Mouse (Mus musculus) midbrain, embryonic 14.5 days (tissue): ENCODE measurements around the gene Rplp2. TPM values are rescaled to one million over a fixed set of nuclear protein-coding genes. Genes with fewer than 3 reads are reported as not detected.

Source experiments
- ATAC-seq: fragments of 200-750 bp; cut with Nextera tagmentation; 2 replicates; pipeline ENCODE4 v1.8.0; 2017; ENCODE audit warnings: moderate number of reproducible peaks, moderate library complexity; ENCODE audit not compliant: low FRiP score, low TSS enrichment
- DNase-seq: peaks from one replicate; pipeline ENCODE4 v3.0.0-alpha.2; 2015
- H3K27ac ChIP-seq: fragments of 300-500 bp; sonication (generic); replicated peaks from 2 replicates; pipeline ENCODE4 v1.5.1; 2014; ENCODE audit warnings: mild to moderate bottlenecking, low read depth, low read length, moderate library complexity
- H3K27me3 ChIP-seq: fragments of 300-500 bp; sonication (generic); 2 replicates; pipeline ENCODE4 v1.6.1; 2014; ENCODE audit warnings: low read length, control low read depth, mixed read lengths; ENCODE audit not compliant: control insufficient read depth, insufficient read depth
- H3K36me3 ChIP-seq: fragments of 300-500 bp; sonication (generic); 2 replicates; pipeline ENCODE4 v1.6.1; 2014; ENCODE audit warnings: low read length, control low read depth; ENCODE audit not compliant: control insufficient read depth, insufficient read depth
- H3K4me1 ChIP-seq: fragments of 300-500 bp; sonication (generic); 2 replicates; pipeline ENCODE4 v1.6.1; 2014; ENCODE audit warnings: mild to moderate bottlenecking, antibody characterized with exemption, low read length, control low read depth; ENCODE audit not compliant: control insufficient read depth, insufficient read depth
- H3K4me2 ChIP-seq: fragments of 300-500 bp; sonication (generic); 2 replicates; pipeline ENCODE4 v1.6.1; 2014; ENCODE audit warnings: mild to moderate bottlenecking, low read length, moderate library complexity
- H3K4me3 ChIP-seq: fragments of 300-500 bp; sonication (generic); replicated peaks from 2 replicates; pipeline ENCODE4 v1.5.1; 2014; ENCODE audit warnings: low read depth, low read length
- H3K9ac ChIP-seq: fragments of 300-500 bp; sonication (generic); replicated peaks from 2 replicates; pipeline ENCODE4 v1.6.1; 2014; ENCODE audit warnings: mild to moderate bottlenecking, low read length, moderate library complexity
- H3K9me3 ChIP-seq: fragments of 300-500 bp; sonication (generic); 2 replicates; pipeline ENCODE4 v1.6.1; 2016; ENCODE audit warnings: low read length, control low read depth, mixed read lengths; ENCODE audit not compliant: control insufficient read depth
- WGBS: fragments of 180-500 bp; shearing (Covaris S2); extraction: QIAGEN DNeasy Blood & Tissue Kit; methylation state at CpG from one replicate; pipeline ENCODE4 v1.1.7; 2014; 5-methylcytosine and 5-hydroxymethylcytosine counted together
- polyA plus RNA-seq: library from polyadenylated mRNA; unstranded; fragments of >200 nt; fragmentation: Nextera tagmentation; extraction: Ambion mirVana; gene quantifications from 2 replicates; pipeline ENCODE4 v1.2.1, GENCODE M21; 2014

The Rplp2 gene
- polyA plus RNA-seq, 1 experiment from 2014 or later: 772 TPM

DNA sequence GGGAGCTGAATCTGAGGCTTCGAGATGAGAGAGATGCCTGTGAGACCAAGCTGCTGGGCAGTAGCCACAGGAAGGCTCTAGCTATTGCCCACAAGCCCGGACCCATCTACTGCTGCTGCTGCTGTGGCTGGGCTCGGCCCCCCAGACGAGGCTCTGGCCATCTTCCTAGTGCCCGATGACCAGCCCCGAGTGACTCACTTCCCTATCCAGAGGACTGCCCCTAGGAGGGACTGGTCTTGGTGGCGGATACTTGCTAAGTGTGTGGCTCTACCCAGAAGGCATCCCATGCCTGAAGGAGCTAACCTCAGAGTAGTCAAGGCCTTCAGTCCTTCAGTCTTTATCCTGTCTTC lies 18.9 kb downstream of the Rplp2 start:
- peaks cover 62% of the 10 kb centered on the region for H3K27me3 ChIP-seq
- no peak overlapping the region for H3K9ac ChIP-seq
- ATAC-seq (no peak), DNase-seq (no peak)
- no peak overlapping the region for H3K4me3 ChIP-seq
- WGBS: 74% methylated on average over 7 of the region's 7 CpGs
- no peaks in the 10 kb centered on the region for H3K9me3 ChIP-seq
- H3K36me3 ChIP-seq: peaks cover 13% of the 10 kb centered on the region
- H3K4me2 ChIP-seq: no peak overlapping the region
- peaks cover 31% of the 10 kb centered on the region for H3K4me1 ChIP-seq
- H3K27ac ChIP-seq: no peak overlapping the region

DNA sequence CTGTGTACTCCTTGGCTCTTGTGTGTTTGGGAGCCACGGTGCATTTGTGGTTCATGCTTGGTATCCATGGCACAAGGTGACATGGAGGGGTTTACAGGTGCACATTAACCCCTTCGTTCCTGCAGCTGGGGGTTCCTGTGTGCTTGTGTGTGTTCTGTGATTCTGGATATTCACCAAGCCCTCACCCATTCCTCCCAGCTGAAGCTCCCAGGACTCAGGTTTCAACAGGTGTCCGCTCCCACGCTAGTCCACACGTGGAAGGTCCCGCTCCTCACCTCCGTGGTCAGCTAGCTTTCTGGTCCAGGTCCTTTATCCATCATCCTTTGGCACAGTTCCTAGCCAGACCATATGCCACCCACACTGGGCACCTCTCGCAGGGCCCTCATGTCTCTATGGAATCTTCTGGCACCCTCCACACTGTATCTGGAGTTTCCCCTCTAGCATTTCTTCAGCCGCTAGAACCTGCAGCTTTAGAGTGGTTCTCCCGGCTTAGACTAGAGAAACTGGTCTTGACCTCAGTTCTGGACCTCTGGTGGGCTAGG lies 19.5 kb downstream of the Rplp2 start:
- no peak overlapping the region for H3K27ac ChIP-seq
- 67% methylated on average over 10 of the region's 10 CpGs for WGBS

DNA sequence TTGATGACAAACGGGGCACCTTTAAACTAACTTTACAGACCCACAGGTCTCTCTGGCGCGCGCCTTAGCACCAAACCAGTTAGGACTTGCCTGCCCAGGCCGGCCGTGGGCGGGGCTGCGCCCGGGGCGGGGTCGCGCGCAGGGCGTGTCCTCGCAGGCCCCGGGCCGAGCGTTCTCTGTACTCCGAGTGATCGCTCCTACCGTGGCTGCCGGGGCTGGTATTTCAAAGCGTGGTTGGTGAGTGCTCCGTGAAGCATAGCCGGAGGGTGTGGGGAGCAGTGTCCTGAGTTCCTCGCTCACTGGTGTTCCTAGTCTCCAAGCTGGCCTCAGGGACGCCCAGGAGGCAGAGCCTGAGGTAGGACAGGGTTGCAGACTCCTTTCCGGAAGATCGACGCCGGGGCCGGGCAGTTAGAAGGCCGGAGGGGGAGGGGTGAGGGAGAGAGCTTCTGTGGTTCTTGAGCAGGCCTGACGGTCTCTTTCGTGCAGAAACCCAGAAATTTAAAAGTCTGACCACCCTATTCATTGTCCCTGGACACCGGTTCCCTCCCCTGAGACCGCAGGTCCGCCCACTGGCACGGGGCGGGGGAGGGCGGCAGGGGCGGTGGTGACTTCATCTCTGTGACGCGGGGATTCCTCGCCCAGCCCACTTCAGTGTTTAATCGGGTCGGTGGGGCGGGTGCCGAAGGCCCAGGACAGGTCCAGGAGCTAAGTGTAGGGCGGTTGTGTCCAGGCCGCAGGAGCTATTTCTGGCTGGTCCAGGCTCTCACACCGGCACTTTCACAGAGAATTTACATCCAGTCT lies 20.3 kb downstream of the Rplp2 start, which contains the start of gene Cd151:
Gene Cd151 (plus strand): TSS at position 163 of the 801 bp plus-strand sequence.
- peak within 1 kb of the TSS; percentile 67 for H3K4me2 ChIP-seq
- WGBS: under 1% methylated on average over 52 of the region's 52 CpGs
- peaks cover 31% of the 10 kb centered on the region for H3K4me1 ChIP-seq
- peaks cover 48% of the 10 kb centered on the region for H3K27me3 ChIP-seq
- H3K27ac ChIP-seq: peak within 1 kb of the TSS; percentile 84
- H3K36me3 ChIP-seq: peaks cover 24% of the 10 kb centered on the region
- H3K9ac ChIP-seq: peak within 1 kb of the TSS; percentile 75
- DNase-seq: peak; percentile 81
- no peaks in the 10 kb centered on the region for H3K9me3 ChIP-seq
- ATAC-seq: peak; percentile 59
- H3K4me3 ChIP-seq: peak within 1 kb of the TSS; percentile 54

More for the DNA sequence above, 19.5 kb downstream of the Rplp2 start:
- no peaks in the 10 kb centered on the region for H3K9me3 ChIP-seq
- peaks cover 31% of the 10 kb centered on the region for H3K4me1 ChIP-seq
- peak overlapping the region; percentile 67 for H3K4me2 ChIP-seq
- H3K4me3 ChIP-seq: peak overlapping the region; percentile 54
- DNase-seq (no peak), ATAC-seq (no peak)
- H3K27me3 ChIP-seq: peaks cover 56% of the 10 kb centered on the region
- H3K9ac ChIP-seq: peak overlapping the region; percentile 75
- H3K36me3 ChIP-seq: peaks cover 19% of the 10 kb centered on the region

DNA sequence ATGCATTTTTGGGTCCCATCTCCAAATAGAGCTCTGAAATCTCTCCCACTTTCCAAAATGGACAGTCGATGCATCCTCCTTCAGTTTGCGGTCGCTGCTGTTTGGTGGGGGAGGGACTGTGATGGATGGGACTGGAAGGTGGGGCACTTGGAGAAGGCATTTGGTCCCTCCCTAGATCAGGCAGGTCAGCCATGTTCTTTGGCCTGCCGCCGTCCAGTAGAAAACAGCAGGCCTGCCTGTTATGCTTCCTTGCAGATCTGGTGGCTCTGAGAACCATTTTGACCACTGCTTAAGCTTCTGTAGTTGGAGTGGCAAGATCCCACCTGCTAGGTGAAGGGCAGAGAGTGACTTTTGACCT lies 21.0 kb downstream of the Rplp2 start:
- Histone ChIP-seq H3K27ac (peak overlapping the region; percentile 84), H3K36me3 (peaks cover 29% of the 10 kb centered on the region), H3K27me3 (peaks cover 41% of the 10 kb centered on the region), H3K9ac (peak overlapping the region; percentile 75), H3K9me3 (no peaks in the 10 kb centered on the region), H3K4me3 (peak overlapping the region; percentile 54), H3K4me1 (peaks cover 31% of the 10 kb centered on the region), H3K4me2 (peak overlapping the region; percentile 67)
- ATAC-seq: peak; percentile 38; the same call in 1 of the 2 replicates
- peak; percentile 30 for DNase-seq
- WGBS: 21% methylated on average over 5 of the region's 5 CpGs

- peak overlapping the region; percentile 54 for H3K4me3 ChIP-seq
- ATAC-seq (peak; percentile 80), DNase-seq (peak; percentile 84)
- H3K36me3 ChIP-seq: peaks cover 29% of the 10 kb centered on the region
- 18% methylated on average over 8 of the region's 8 CpGs for WGBS
- peaks cover 32% of the 10 kb centered on the region for H3K4me1 ChIP-seq
- no peaks in the 10 kb centered on the region for H3K9me3 ChIP-seq
- peak overlapping the region; percentile 84 for H3K27ac ChIP-seq
- H3K9ac ChIP-seq: peak overlapping the region; percentile 75
- peaks cover 36% of the 10 kb centered on the region for H3K27me3 ChIP-seq
- peak overlapping the region; percentile 67 for H3K4me2 ChIP-seq
Observed at GRCm38 (mm10) chr7:141468522-141469211, 21.5 kb downstream of the Rplp2 start.

DNA sequence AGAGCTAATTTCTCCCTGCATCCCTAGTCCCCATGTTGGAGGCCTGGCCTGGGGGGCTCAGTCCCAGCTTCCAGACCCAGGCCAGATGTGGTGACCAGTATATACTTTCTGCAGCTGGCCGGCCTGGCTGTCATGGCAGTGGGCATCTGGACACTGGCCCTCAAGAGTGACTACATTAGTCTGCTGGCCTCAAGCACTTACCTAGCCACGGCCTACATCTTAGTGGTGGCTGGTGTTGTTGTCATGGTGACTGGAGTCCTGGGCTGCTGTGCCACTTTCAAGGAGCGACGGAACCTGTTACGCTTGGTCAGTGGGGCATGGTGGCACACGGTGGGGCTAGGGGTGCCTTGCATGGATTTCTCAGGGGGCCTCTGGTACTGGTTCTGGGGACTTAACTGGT lies 22.2 kb downstream of the Rplp2 start:
- peaks cover 29% of the 10 kb centered on the region for H3K27me3 ChIP-seq
- DNase-seq (no peak), ATAC-seq (no peak)
- peak overlapping the region; percentile 54 for H3K4me3 ChIP-seq
- peak overlapping the region; percentile 75; the same call in 1 of the 2 replicates for H3K9ac ChIP-seq
- peak overlapping the region; percentile 84 for H3K27ac ChIP-seq
- H3K4me1 ChIP-seq: peaks cover 39% of the 10 kb centered on the region
- WGBS: 41% methylated on average over 6 of the region's 6 CpGs
- H3K9me3 ChIP-seq: no peaks in the 10 kb centered on the region
- H3K4me2 ChIP-seq: peak overlapping the region; percentile 67
- peaks cover 29% of the 10 kb centered on the region for H3K36me3 ChIP-seq

DNA sequence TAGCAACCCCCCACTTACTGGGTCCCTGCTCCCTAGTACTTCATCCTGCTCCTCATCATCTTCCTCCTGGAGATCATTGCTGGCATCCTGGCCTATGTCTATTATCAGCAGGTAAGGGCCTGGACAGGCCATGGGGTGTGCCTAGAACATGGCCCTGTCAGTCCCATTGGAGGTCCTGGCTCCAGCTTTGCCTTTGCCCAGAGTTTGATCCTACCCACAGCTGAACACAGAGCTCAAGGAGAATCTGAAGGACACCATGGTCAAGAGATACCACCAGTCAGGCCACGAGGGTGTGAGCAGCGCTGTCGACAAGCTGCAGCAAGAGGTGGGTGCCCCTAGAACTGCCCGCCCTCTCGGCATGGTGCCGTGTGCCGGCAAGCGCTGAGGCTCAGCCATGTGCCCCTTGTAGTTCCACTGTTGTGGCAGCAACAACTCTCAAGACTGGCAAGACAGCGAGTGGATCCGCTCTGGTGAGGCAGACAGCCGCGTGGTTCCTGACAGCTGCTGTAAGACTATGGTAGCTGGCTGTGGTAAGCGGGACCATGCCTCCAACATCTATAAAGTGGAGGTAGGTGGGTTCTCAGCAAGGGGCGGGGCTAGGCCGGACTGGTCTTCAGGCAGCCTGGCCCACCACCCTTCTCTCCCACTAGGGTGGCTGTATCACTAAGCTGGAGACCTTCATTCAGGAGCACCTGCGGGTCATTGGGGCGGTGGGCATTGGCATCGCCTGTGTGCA lies 22.9 kb downstream of the Rplp2 start:
- H3K9ac ChIP-seq: peak overlapping the region; percentile 75; the same call in 1 of the 2 replicates
- peaks cover 29% of the 10 kb centered on the region for H3K36me3 ChIP-seq
- H3K4me3 ChIP-seq: 0 out of 2 replicates have a peak overlapping the region, but pooled peaks have one; percentile 54

GRCm38 (mm10) chr7:141470637-141470944 lies 23.4 kb downstream of the Rplp2 start:
- H3K9ac ChIP-seq: no peak overlapping the region
- no peak for ATAC-seq
- H3K4me2 ChIP-seq: no peak overlapping the region
- peaks cover 29% of the 10 kb centered on the region for H3K36me3 ChIP-seq
- H3K27me3 ChIP-seq: peaks cover 17% of the 10 kb centered on the region
- no peak overlapping the region for H3K27ac ChIP-seq
- no peak overlapping the region for H3K4me3 ChIP-seq
- WGBS: 95% methylated on average over 10 of the region's 10 CpGs
- H3K9me3 ChIP-seq: no peaks in the 10 kb centered on the region
- H3K4me1 ChIP-seq: peaks cover 41% of the 10 kb centered on the region
- DNase-seq: no peak

More for the DNA sequence above, 22.9 kb downstream of the Rplp2 start:
- Histone ChIP-seq H3K4me2 (peak overlapping the region; percentile 67), H3K27ac (no peak overlapping the region), H3K4me1 (peaks cover 40% of the 10 kb centered on the region), H3K9me3 (no peaks in the 10 kb centered on the region), H3K27me3 (peaks cover 22% of the 10 kb centered on the region)
- DNase-seq (no peak), ATAC-seq (no peak)
- WGBS: 89% methylated on average over 18 of the region's 18 CpGs
